ENCODE assay signal across 1 mouse cellular context in genomic region chr7:79096492-79096891, GRCm38 (mm10).
TF ChIP-seq lines count a peak whose summit lies in the region.

No protein-coding gene starts in this region.

TF ChIP-seq in CH12.LX, 34 proteins besides CTCF, POLR2A, EP300 and RAD21 (continued from another document):
- TF ChIP-seq ZKSCAN1 (IDR thresholded peaks at IDR 0.05; ENCODE audit: borderline replicate concordance, low read depth, low read length) (no peak), RCOR1 (conservative IDR thresholded peaks at IDR 0.05; ENCODE audit: low read depth, low read length) (no peak), USF2 (conservative IDR thresholded peaks at IDR 0.05; ENCODE audit: low read depth, low read length) (no peak), TBP (conservative IDR thresholded peaks at IDR 0.05; ENCODE audit: low read depth, low read length) (no peak), CHD1 (IDR thresholded peaks at IDR 0.05; ENCODE audit: low read depth, low read length) (no peak), ETS1 (conservative IDR thresholded peaks at IDR 0.05; ENCODE audit: low read depth, low read length) (no peak), ELF1 (IDR thresholded peaks at IDR 0.05; ENCODE audit: low read depth, low read length) (no peak), ZNF384 (IDR thresholded peaks at IDR 0.05; ENCODE audit: low read depth, low read length) (no peak), NRF1 (IDR thresholded peaks at IDR 0.05; ENCODE audit: low read depth, low read length) (no peak), CHD2 (IDR thresholded peaks at IDR 0.05; ENCODE audit: low read length) (no peak)
